Mouse (Mus musculus): ENCODE measurements around the gene Wdr45. TPM values are rescaled to one million over a fixed set of nuclear protein-coding genes. Genes with fewer than 3 reads are reported as not detected.

Wdr45 gene
- polyA plus RNA-seq, 1 experiment from 2014 or later = 14.1 TPM

GRCm38 (mm10) chrX:7675001-7675380 lies 39.1 kb upstream of the Wdr45 start:
- Histone ChIP-seq H3K9ac (ENCODE audit: low read length) (no peak overlapping the region), H3K27ac (ENCODE audit: low read depth, low read length) (no peak overlapping the region), H3K27me3 (ENCODE audit: control insufficient read depth, insufficient read depth, low read length) (no peaks in the 10 kb centered on the region), H3K4me3 (ENCODE audit: low read depth, low read length) (no peak overlapping the region), H3K9me3 (ENCODE audit: control insufficient read depth, low read length) (no peaks in the 10 kb centered on the region), H3K4me1 (ENCODE audit: control insufficient read depth, insufficient read depth, low read length) (no peaks in the 10 kb centered on the region), H3K4me2 (peak overlapping the region; percentile 22), H3K36me3 (ENCODE audit: control insufficient read depth, insufficient read depth, low read length) (no peaks in the 10 kb centered on the region)
- DNase-seq (ENCODE audit: low spot score, missing footprints) (no peak), ATAC-seq (ENCODE audit: low FRiP score) (no peak)
- 39% methylated on average over 10 of the region's 10 CpGs for WGBS

GRCm38 (mm10) chrX:7678986-7679385 lies 35.1 kb upstream of the Wdr45 start:
- H3K36me3 ChIP-seq (ENCODE audit: control insufficient read depth, insufficient read depth, low read length) = no peaks in the 10 kb centered on the region
- ATAC-seq (ENCODE audit: low FRiP score) (no peak), DNase-seq (ENCODE audit: low spot score, missing footprints) (no peak)
- H3K4me2 ChIP-seq = no peak overlapping the region
- 37% methylated on average over 3 of the region's 3 CpGs for WGBS
- H3K9me3 ChIP-seq (ENCODE audit: control insufficient read depth, low read length) = no peaks in the 10 kb centered on the region
- H3K27ac ChIP-seq (ENCODE audit: low read depth, low read length) = no peak overlapping the region
- H3K4me3 ChIP-seq (ENCODE audit: low read depth, low read length) = no peak overlapping the region
- H3K9ac ChIP-seq (ENCODE audit: low read length) = no peak overlapping the region
- no peaks in the 10 kb centered on the region for H3K27me3 ChIP-seq (ENCODE audit: control insufficient read depth, insufficient read depth, low read length)
- H3K4me1 ChIP-seq (ENCODE audit: control insufficient read depth, insufficient read depth, low read length) = no peaks in the 10 kb centered on the region

- Histone ChIP-seq H3K4me3 (ENCODE audit: low read depth, low read length) (peak overlapping the region; percentile 14), H3K9ac (ENCODE audit: low read length) (0 out of 2 replicates have a peak overlapping the region, but pooled peaks have one; percentile 30), H3K4me2 (peak overlapping the region; percentile 42)
Measured at GRCm38 (mm10) chrX:7679405-7680056, 34.6 kb upstream of the Wdr45 start.

GRCm38 (mm10) chrX:7680057-7680412 lies 34.1 kb upstream of the Wdr45 start:
- Histone ChIP-seq H3K9ac (ENCODE audit: low read length) (0 out of 2 replicates have a peak overlapping the region, but pooled peaks have one; percentile 30), H3K27ac (ENCODE audit: low read depth, low read length) (no peak overlapping the region), H3K4me1 (ENCODE audit: control insufficient read depth, insufficient read depth, low read length) (no peaks in the 10 kb centered on the region), H3K4me2 (peak overlapping the region; percentile 42), H3K27me3 (ENCODE audit: control insufficient read depth, insufficient read depth, low read length) (no peaks in the 10 kb centered on the region), H3K36me3 (ENCODE audit: control insufficient read depth, insufficient read depth, low read length) (no peaks in the 10 kb centered on the region), H3K9me3 (ENCODE audit: control insufficient read depth, low read length) (no peaks in the 10 kb centered on the region), H3K4me3 (ENCODE audit: low read depth, low read length) (peak overlapping the region; percentile 14)
- DNase-seq (ENCODE audit: low spot score, missing footprints) = no peak
- 30% methylated on average over 12 of the region's 12 CpGs for WGBS
- ATAC-seq (ENCODE audit: low FRiP score) = peak; percentile 11; the same call in 1 of the 2 replicates

More at GRCm38 (mm10) chrX:7679405-7680056, 34.6 kb upstream of the Wdr45 start:
- Histone ChIP-seq H3K4me1 (ENCODE audit: control insufficient read depth, insufficient read depth, low read length) (no peaks in the 10 kb centered on the region), H3K27me3 (ENCODE audit: control insufficient read depth, insufficient read depth, low read length) (no peaks in the 10 kb centered on the region), H3K36me3 (ENCODE audit: control insufficient read depth, insufficient read depth, low read length) (no peaks in the 10 kb centered on the region), H3K9me3 (ENCODE audit: control insufficient read depth, low read length) (no peaks in the 10 kb centered on the region), H3K27ac (ENCODE audit: low read depth, low read length) (no peak overlapping the region)
- 15% methylated on average over 27 of the region's 27 CpGs for WGBS
- ATAC-seq (ENCODE audit: low FRiP score) (peak; percentile 93), DNase-seq (ENCODE audit: low spot score, missing footprints) (peak; percentile 100)

GRCm38 (mm10) chrX:7680864-7681263 lies 33.3 kb upstream of the Wdr45 start, which contains the start of gene Magix:
Gene Magix, minus strand, starts transcription at chrX:7681251.
- ATAC-seq (ENCODE audit: low FRiP score) (no peak), DNase-seq (ENCODE audit: low spot score, missing footprints) (no peak)
- Histone ChIP-seq H3K27ac (ENCODE audit: low read depth, low read length) (no peak within 1 kb of the TSS), H3K36me3 (ENCODE audit: control insufficient read depth, insufficient read depth, low read length) (no peaks in the 10 kb centered on the region), H3K4me3 (ENCODE audit: low read depth, low read length) (peak within 1 kb of the TSS; percentile 14; the same call in 1 of the 2 replicates), H3K4me2 (peak within 1 kb of the TSS; percentile 42), H3K9ac (ENCODE audit: low read length) (0 out of 2 replicates have a peak within 1 kb of the TSS, but pooled peaks have one; percentile 30), H3K27me3 (ENCODE audit: control insufficient read depth, insufficient read depth, low read length) (no peaks in the 10 kb centered on the region), H3K4me1 (ENCODE audit: control insufficient read depth, insufficient read depth, low read length) (no peaks in the 10 kb centered on the region), H3K9me3 (ENCODE audit: control insufficient read depth, low read length) (no peaks in the 10 kb centered on the region)
- WGBS = 71% methylated on average over 14 of the region's 14 CpGs

- no peak for DNase-seq (ENCODE audit: low spot score, missing footprints)
- no peak for ATAC-seq (ENCODE audit: low FRiP score)
- Histone ChIP-seq H3K27ac (ENCODE audit: low read depth, low read length) (no peak overlapping the region), H3K9ac (ENCODE audit: low read length) (no peak overlapping the region), H3K4me2 (no peak overlapping the region), H3K27me3 (ENCODE audit: control insufficient read depth, insufficient read depth, low read length) (no peaks in the 10 kb centered on the region), H3K4me1 (ENCODE audit: control insufficient read depth, insufficient read depth, low read length) (no peaks in the 10 kb centered on the region), H3K36me3 (ENCODE audit: control insufficient read depth, insufficient read depth, low read length) (no peaks in the 10 kb centered on the region), H3K4me3 (ENCODE audit: low read depth, low read length) (no peak overlapping the region), H3K9me3 (ENCODE audit: control insufficient read depth, low read length) (no peaks in the 10 kb centered on the region)
- WGBS = 97% methylated on average over 2 of the region's 2 CpGs
Measured at GRCm38 (mm10) chrX:7688321-7688720, 25.8 kb upstream of the Wdr45 start.

GRCm38 (mm10) chrX:7690486-7690885 lies 23.6 kb upstream of the Wdr45 start:
- Histone ChIP-seq H3K27me3 (ENCODE audit: control insufficient read depth, insufficient read depth, low read length) (no peaks in the 10 kb centered on the region), H3K9me3 (ENCODE audit: control insufficient read depth, low read length) (no peaks in the 10 kb centered on the region), H3K4me2 (no peak overlapping the region), H3K4me3 (ENCODE audit: low read depth, low read length) (no peak overlapping the region), H3K9ac (ENCODE audit: low read length) (no peak overlapping the region), H3K36me3 (ENCODE audit: control insufficient read depth, insufficient read depth, low read length) (no peaks in the 10 kb centered on the region), H3K27ac (ENCODE audit: low read depth, low read length) (no peak overlapping the region), H3K4me1 (ENCODE audit: control insufficient read depth, insufficient read depth, low read length) (no peaks in the 10 kb centered on the region)
- ATAC-seq (ENCODE audit: low FRiP score) = no peak
- DNase-seq (ENCODE audit: low spot score, missing footprints) = no peak
- WGBS = 51% methylated on average over 3 of the region's 3 CpGs

GRCm38 (mm10) chrX:7692862-7693261 lies 21.3 kb upstream of the Wdr45 start:
- H3K9me3 ChIP-seq (ENCODE audit: control insufficient read depth, low read length) = no peaks in the 10 kb centered on the region
- H3K4me2 ChIP-seq = no peak overlapping the region
- 44% methylated on average over 4 of the region's 4 CpGs for WGBS
- H3K27ac ChIP-seq (ENCODE audit: low read depth, low read length) = no peak overlapping the region
- no peak overlapping the region for H3K4me3 ChIP-seq (ENCODE audit: low read depth, low read length)
- no peaks in the 10 kb centered on the region for H3K4me1 ChIP-seq (ENCODE audit: control insufficient read depth, insufficient read depth, low read length)
- no peak overlapping the region for H3K9ac ChIP-seq (ENCODE audit: low read length)
- H3K27me3 ChIP-seq (ENCODE audit: control insufficient read depth, insufficient read depth, low read length) = no peaks in the 10 kb centered on the region
- DNase-seq (ENCODE audit: low spot score, missing footprints) = no peak
- H3K36me3 ChIP-seq (ENCODE audit: control insufficient read depth, insufficient read depth, low read length) = no peaks in the 10 kb centered on the region
- ATAC-seq (ENCODE audit: low FRiP score) = no peak

- Histone ChIP-seq H3K27ac (ENCODE audit: low read depth, low read length) (no peak overlapping the region), H3K4me3 (ENCODE audit: low read depth, low read length) (no peak overlapping the region), H3K4me1 (ENCODE audit: control insufficient read depth, insufficient read depth, low read length) (no peaks in the 10 kb centered on the region), H3K9me3 (ENCODE audit: control insufficient read depth, low read length) (no peaks in the 10 kb centered on the region), H3K36me3 (ENCODE audit: control insufficient read depth, insufficient read depth, low read length) (no peaks in the 10 kb centered on the region), H3K9ac (ENCODE audit: low read length) (no peak overlapping the region), H3K27me3 (ENCODE audit: control insufficient read depth, insufficient read depth, low read length) (no peaks in the 10 kb centered on the region), H3K4me2 (no peak overlapping the region)
- ATAC-seq (ENCODE audit: low FRiP score) = peak; percentile 60; the same call in 1 of the 2 replicates
- 48% methylated on average over 6 of the region's 6 CpGs for WGBS
- DNase-seq (ENCODE audit: low spot score, missing footprints) = no peak
Measured at GRCm38 (mm10) chrX:7696520-7696919, 17.6 kb upstream of the Wdr45 start.
